Mouse (Mus musculus) forebrain, embryonic 11.5 days (tissue): ENCODE measurements at regions not wholly inside any gene's neighbourhood (a gene's known extent, or its start where the extent isn't known, plus 50 kb on each side); places are given as distances from the start of the nearest gene placed in this dataset.

Experiments used
- ATAC-seq: fragments of 200-750 bp; cut with Nextera tagmentation; replicated peaks from 2 replicates; pipeline ENCODE4 v1.8.0; 2017; ENCODE audit warnings: moderate TSS enrichment; ENCODE audit not compliant: low FRiP score
- DNase-seq: peaks from one replicate; pipeline ENCODE4 v3.0.0-alpha.2; 2017; ENCODE audit warnings: low spot score
- H3K27ac ChIP-seq: fragments of 300-500 bp; sonication (generic); 2 replicates; pipeline ENCODE4 v1.5.1; 2014; ENCODE audit warnings: low read depth, low read length
- H3K27me3 ChIP-seq: fragments of 300-500 bp; sonication (generic); 2 replicates; pipeline ENCODE4 v1.6.1; 2014; ENCODE audit warnings: mild to moderate bottlenecking, low read length, mixed read lengths; ENCODE audit not compliant: control insufficient read depth, insufficient read depth
- H3K36me3 ChIP-seq: fragments of 300-500 bp; sonication (generic); 2 replicates; pipeline ENCODE4 v1.6.1; 2014; ENCODE audit warnings: mild to moderate bottlenecking, low read length, moderate library complexity, mixed read lengths; ENCODE audit not compliant: control insufficient read depth, insufficient read depth
- H3K4me1 ChIP-seq: fragments of 300-500 bp; sonication (generic); replicated peaks from 2 replicates; pipeline ENCODE4 v1.6.1; 2014; ENCODE audit warnings: low read length, mixed read lengths; ENCODE audit not compliant: control insufficient read depth, insufficient read depth
- H3K4me2 ChIP-seq: fragments of 300-500 bp; sonication (generic); 2 replicates; pipeline ENCODE4 v1.6.1; 2014; ENCODE audit warnings: low read depth, mild to moderate bottlenecking, low read length, moderate library complexity, mixed read lengths; ENCODE audit not compliant: severe bottlenecking
- H3K4me3 ChIP-seq: fragments of 300-500 bp; sonication (generic); 2 replicates; pipeline ENCODE4 v1.5.1; 2014; ENCODE audit warnings: low read depth, low read length
- H3K9ac ChIP-seq: fragments of 300-500 bp; sonication (generic); 2 replicates; pipeline ENCODE4 v1.6.1; 2014; ENCODE audit warnings: low read length
- H3K9me3 ChIP-seq: fragments of 300-500 bp; sonication (generic); 2 replicates; pipeline ENCODE4 v1.6.1; 2016; ENCODE audit warnings: low read length, mixed read lengths; ENCODE audit not compliant: control insufficient read depth
- WGBS: fragments of 180-500 bp; shearing (Covaris S2); extraction: QIAGEN DNeasy Blood & Tissue Kit; methylation state at CpG from one replicate; pipeline ENCODE4 v1.1.7; 2014; 5-methylcytosine and 5-hydroxymethylcytosine counted together

GRCm38 (mm10) chr4:98238075-98238474, 145.0 kb downstream of the Tm2d1 start:
- no peak overlapping the region for H3K4me3 ChIP-seq
- H3K9ac ChIP-seq = no peak overlapping the region
- DNase-seq (no peak), ATAC-seq (no peak)
- H3K4me2 ChIP-seq = no peak overlapping the region
- H3K27ac ChIP-seq = no peak overlapping the region
- H3K9me3 ChIP-seq = no peaks in the 10 kb centered on the region
- no peaks in the 10 kb centered on the region for H3K27me3 ChIP-seq
- no peaks in the 10 kb centered on the region for H3K36me3 ChIP-seq
- 69% methylated on average over 4 of the region's 4 CpGs for WGBS
- peaks cover 2% of the 10 kb centered on the region; the same call in 1 of the 2 replicates for H3K4me1 ChIP-seq

DNA sequence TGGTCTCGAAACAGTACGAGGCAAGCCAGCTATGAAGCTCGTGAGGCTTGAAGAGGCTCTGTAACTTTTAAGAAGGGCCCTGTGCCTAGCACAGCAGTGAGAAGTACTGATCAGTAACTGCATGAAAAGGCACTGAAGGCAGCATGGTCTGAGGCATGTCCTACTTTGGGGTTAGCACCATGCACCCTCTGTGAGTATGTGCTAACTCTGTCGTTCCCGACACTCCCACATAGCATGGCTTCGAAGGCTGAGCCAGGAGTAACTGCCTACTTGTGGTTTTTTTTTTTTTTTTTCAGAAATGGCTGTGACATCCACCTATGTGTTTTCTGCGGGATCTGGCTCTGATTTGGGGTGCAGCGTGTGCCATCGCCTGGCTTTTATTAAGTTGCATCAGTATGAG, 145.6 kb downstream of the Tm2d1 start:
- ATAC-seq = no peak
- no peaks in the 10 kb centered on the region for H3K27me3 ChIP-seq
- no peak overlapping the region for H3K9ac ChIP-seq
- H3K4me2 ChIP-seq = no peak overlapping the region
- no peak overlapping the region for H3K27ac ChIP-seq
- no peak for DNase-seq
- no peaks in the 10 kb centered on the region for H3K36me3 ChIP-seq
- no peaks in the 10 kb centered on the region for H3K9me3 ChIP-seq
- peaks cover 2% of the 10 kb centered on the region; the same call in 1 of the 2 replicates for H3K4me1 ChIP-seq
- H3K4me3 ChIP-seq = no peak overlapping the region
- WGBS = 84% methylated on average over 9 of the region's 9 CpGs

GRCm38 (mm10) chr4:98236006-98236783, 146.9 kb downstream of the Tm2d1 start:
- Histone ChIP-seq H3K9me3 (no peaks in the 10 kb centered on the region), H3K4me3 (no peak overlapping the region), H3K36me3 (no peaks in the 10 kb centered on the region), H3K27ac (no peak overlapping the region), H3K4me1 (peaks cover 2% of the 10 kb centered on the region; the same call in 1 of the 2 replicates), H3K4me2 (no peak overlapping the region), H3K27me3 (no peaks in the 10 kb centered on the region), H3K9ac (no peak overlapping the region)
- WGBS = 67% methylated on average over 12 of the region's 12 CpGs
- ATAC-seq (no peak), DNase-seq (no peak)

- Histone ChIP-seq H3K27me3 (no peaks in the 10 kb centered on the region), H3K4me1 (no peaks in the 10 kb centered on the region), H3K36me3 (no peaks in the 10 kb centered on the region), H3K27ac (no peak overlapping the region), H3K4me2 (no peak overlapping the region), H3K9me3 (no peaks in the 10 kb centered on the region), H3K4me3 (no peak overlapping the region), H3K9ac (no peak overlapping the region)
- ATAC-seq (no peak), DNase-seq (no peak)
- 92% methylated on average over 4 of the region's 4 CpGs for WGBS
Measured at GRCm38 (mm10) chr4:98228193-98228592, 154.9 kb downstream of the Tm2d1 start.

DNA sequence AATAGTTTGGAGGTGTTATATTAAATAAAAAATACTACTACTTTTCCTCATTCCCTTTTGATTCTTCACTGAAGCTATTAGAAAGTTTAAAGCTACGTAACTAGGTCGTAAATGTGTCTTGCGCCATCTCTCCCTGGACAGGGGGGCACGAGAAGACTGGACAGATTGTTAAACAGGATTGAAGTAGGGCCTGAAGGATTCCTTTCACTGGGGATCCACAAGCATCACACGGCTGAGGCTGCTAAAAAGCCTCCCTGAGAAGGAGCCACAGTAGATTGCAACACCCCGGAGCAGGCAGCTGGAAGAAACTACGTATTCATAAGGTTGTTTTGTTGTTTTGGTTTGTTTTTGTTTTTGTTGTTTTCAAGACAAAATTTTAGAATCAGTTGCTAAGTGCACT, 158.7 kb downstream of the Tm2d1 start:
- Histone ChIP-seq H3K4me2 (no peak overlapping the region), H3K4me3 (no peak overlapping the region), H3K36me3 (no peaks in the 10 kb centered on the region), H3K27ac (no peak overlapping the region), H3K9me3 (no peaks in the 10 kb centered on the region), H3K27me3 (no peaks in the 10 kb centered on the region), H3K4me1 (no peaks in the 10 kb centered on the region), H3K9ac (no peak overlapping the region)
- WGBS = 75% methylated on average over 7 of the region's 7 CpGs
- DNase-seq (no peak), ATAC-seq (no peak)

DNA sequence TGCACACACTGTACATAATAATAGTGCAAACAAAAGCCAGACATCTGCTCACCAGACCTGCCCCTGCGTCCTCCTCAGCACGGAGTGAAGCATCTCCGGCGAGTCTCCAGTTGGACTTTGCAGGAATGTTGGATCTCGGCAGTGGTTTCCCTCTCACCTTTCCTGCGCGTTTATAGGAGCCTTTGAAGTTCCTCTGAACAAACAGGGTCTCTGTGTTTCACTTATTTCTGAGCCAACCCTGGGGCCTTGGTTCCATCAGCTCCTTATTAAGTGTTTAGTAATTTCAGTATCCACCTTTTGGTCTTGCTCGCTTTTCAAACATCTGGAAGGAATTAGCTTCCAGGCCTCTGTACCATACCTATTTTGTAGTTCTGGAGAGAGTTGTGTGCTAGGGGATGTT, 159.7 kb downstream of the Tm2d1 start:
- ATAC-seq = no peak
- no peaks in the 10 kb centered on the region for H3K9me3 ChIP-seq
- H3K36me3 ChIP-seq = no peaks in the 10 kb centered on the region
- 56% methylated on average over 8 of the region's 8 CpGs for WGBS
- no peak overlapping the region for H3K27ac ChIP-seq
- no peak overlapping the region for H3K9ac ChIP-seq
- no peaks in the 10 kb centered on the region for H3K4me1 ChIP-seq
- H3K4me3 ChIP-seq = no peak overlapping the region
- H3K4me2 ChIP-seq = no peak overlapping the region
- no peaks in the 10 kb centered on the region for H3K27me3 ChIP-seq
- no peak for DNase-seq

GRCm38 (mm10) chr4:98221566-98221965, 161.5 kb downstream of the Tm2d1 start:
- no peak for DNase-seq
- Histone ChIP-seq H3K4me2 (no peak overlapping the region), H3K4me1 (no peaks in the 10 kb centered on the region), H3K9me3 (no peaks in the 10 kb centered on the region), H3K27me3 (no peaks in the 10 kb centered on the region), H3K36me3 (no peaks in the 10 kb centered on the region), H3K4me3 (no peak overlapping the region), H3K9ac (no peak overlapping the region), H3K27ac (no peak overlapping the region)
- ATAC-seq = no peak
- 79% methylated on average over 4 of the region's 4 CpGs for WGBS

DNA sequence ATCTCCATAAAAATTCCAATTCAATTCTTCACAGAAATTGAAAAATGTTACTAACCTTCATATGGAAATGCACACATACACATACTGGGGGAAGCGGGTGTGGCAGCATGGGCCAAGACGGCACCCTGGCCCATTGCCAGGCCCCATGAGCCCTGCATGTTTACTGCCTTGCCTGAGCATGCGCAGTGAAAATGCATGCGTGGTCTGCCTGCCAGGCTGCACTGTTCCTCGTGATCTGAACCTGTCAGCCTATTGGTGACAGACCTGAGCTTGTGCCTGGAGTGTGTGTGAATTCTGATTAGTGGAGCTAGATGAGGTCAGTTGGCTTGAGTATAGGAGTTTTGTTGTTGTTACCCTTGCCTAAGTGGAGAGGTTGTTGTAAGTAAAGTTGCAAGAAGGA, 167.9 kb downstream of the Tm2d1 start:
- 89% methylated on average over 5 of the region's 5 CpGs for WGBS
- no peak overlapping the region for H3K27ac ChIP-seq
- no peak overlapping the region for H3K4me3 ChIP-seq
- no peaks in the 10 kb centered on the region for H3K4me1 ChIP-seq
- H3K36me3 ChIP-seq = no peaks in the 10 kb centered on the region
- H3K27me3 ChIP-seq = no peaks in the 10 kb centered on the region
- H3K4me2 ChIP-seq = no peak overlapping the region
- H3K9ac ChIP-seq = no peak overlapping the region
- DNase-seq = no peak
- ATAC-seq = no peak
- no peaks in the 10 kb centered on the region for H3K9me3 ChIP-seq

DNA sequence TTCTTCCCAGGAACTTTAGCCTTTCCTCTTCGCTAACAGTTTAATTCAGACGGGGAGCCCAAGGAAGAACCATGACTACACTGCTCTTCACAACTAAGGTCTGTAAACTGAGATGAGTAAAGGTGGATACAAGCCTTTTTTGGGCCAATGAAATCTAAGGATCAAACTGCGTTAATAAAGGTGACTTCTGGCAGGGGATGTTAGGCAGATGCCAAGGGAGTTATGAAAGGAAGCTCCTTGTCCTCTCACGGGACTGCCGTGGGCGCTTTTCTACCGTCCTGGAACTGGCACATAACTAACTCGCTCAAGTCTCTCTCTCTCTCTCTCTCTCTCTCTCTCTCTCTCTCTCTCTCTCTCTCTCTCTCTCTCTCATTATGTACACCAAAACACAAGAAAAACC, 175.7 kb downstream of the Tm2d1 start:
- 87% methylated on average over 8 of the region's 8 CpGs for WGBS
- Histone ChIP-seq H3K4me3 (no peak overlapping the region), H3K27ac (no peak overlapping the region), H3K4me2 (no peak overlapping the region), H3K4me1 (no peaks in the 10 kb centered on the region), H3K9ac (no peak overlapping the region), H3K9me3 (no peaks in the 10 kb centered on the region), H3K36me3 (no peaks in the 10 kb centered on the region), H3K27me3 (no peaks in the 10 kb centered on the region)
- no peak for DNase-seq
- ATAC-seq = no peak
